8 mouse cellular contexts compared by ENCODE assay signal in genomic region chr7:100862828-100863638, GRCm38 (mm10). TPM values are rescaled to one million over a fixed set of nuclear protein-coding genes. Genes with fewer than 3 reads are reported as not detected.
A peak's percentile ranks its signal among the peaks of the same experiment; 100 is the strongest.
DNase-seq lines count a peak whose midpoint lies in the region; ATAC-seq and TF ChIP-seq lines count a peak whose summit lies in the region.

Gene Relt (minus strand): TSS chr7:100863446.

- no peaks in the 10 kb centered on the region for H3K27me3 ChIP-seq in forebrain, embryonic 13.5 days
- H3K27me3 ChIP-seq in liver, embryonic 16.5 days (ENCODE audit: control insufficient read depth, insufficient read depth, low read depth, low read length): no peaks in the 10 kb centered on the region
- H3K27me3 ChIP-seq in neural tube, embryonic 12.5 days (replicated peaks): no peaks in the 10 kb centered on the region
- no peaks in the 10 kb centered on the region for H3K27me3 ChIP-seq in stomach, postnatal 0 days (ENCODE audit: control insufficient read depth, insufficient read depth, low read length)

- under 1% methylated on average over 81 of the region's 91 CpGs for WGBS in forebrain, embryonic 13.5 days
- under 1% methylated on average over 90 of the region's 91 CpGs for WGBS in liver, embryonic 16.5 days (ENCODE audit: insufficient replicate concordance)
- under 1% methylated on average over 91 of the region's 91 CpGs for WGBS in neural tube, embryonic 12.5 days
- WGBS in stomach, postnatal 0 days: under 1% methylated on average over 63 of the region's 91 CpGs

- H3K4me3 ChIP-seq in forebrain, embryonic 13.5 days: peak within 1 kb of the TSS; percentile 73
- peak within 1 kb of the TSS; percentile 98 for H3K4me3 ChIP-seq in liver, embryonic 16.5 days (ENCODE audit: low read depth, low read length)
- peak within 1 kb of the TSS; percentile 69 for H3K4me3 ChIP-seq in neural tube, embryonic 12.5 days
- peak within 1 kb of the TSS; percentile 65 for H3K4me3 ChIP-seq in stomach, postnatal 0 days (ENCODE audit: low read depth, low read length)

- H3K9me3 ChIP-seq in forebrain, embryonic 13.5 days (replicated peaks): no peaks in the 10 kb centered on the region
- no peaks in the 10 kb centered on the region for H3K9me3 ChIP-seq in liver, embryonic 16.5 days (replicated peaks; ENCODE audit: control insufficient read depth, low read length)
- H3K9me3 ChIP-seq in neural tube, embryonic 12.5 days: no peaks in the 10 kb centered on the region
- H3K9me3 ChIP-seq in stomach, postnatal 0 days (ENCODE audit: control insufficient read depth, low read length): no peaks in the 10 kb centered on the region

- H3K4me2 ChIP-seq in forebrain, embryonic 13.5 days: peak within 1 kb of the TSS; percentile 96
- peak within 1 kb of the TSS; percentile 86 for H3K4me2 ChIP-seq in liver, embryonic 16.5 days (ENCODE audit: low read depth, low read length)
- H3K4me2 ChIP-seq in neural tube, embryonic 12.5 days (replicated peaks): peak within 1 kb of the TSS; percentile 98
- H3K4me2 ChIP-seq in stomach, postnatal 0 days (replicated peaks; ENCODE audit: low read depth): peak within 1 kb of the TSS; percentile 99

- peak; percentile 65 for ATAC-seq in cerebellum, adult (ENCODE audit: insufficient number of reproducible peaks, low FRiP score, low TSS enrichment)
- peak; percentile 92 for ATAC-seq in forebrain, embryonic 13.5 days
- peak; percentile 88 for ATAC-seq in liver, embryonic 16.5 days (ENCODE audit: low read depth)
- peak; percentile 91 for ATAC-seq in neural tube, embryonic 12.5 days (ENCODE audit: low FRiP score, low read depth)
- ATAC-seq in stomach, postnatal 0 days (ENCODE audit: low FRiP score, low TSS enrichment): peak; percentile 91

- peak; percentile 83 for TF ChIP-seq CTCF in stomach, postnatal 0 days (IDR thresholded peaks at IDR 0.05; ENCODE audit: low read depth)

- H3K36me3 ChIP-seq in forebrain, embryonic 13.5 days (ENCODE audit: poor library complexity, severe bottlenecking): no peaks in the 10 kb centered on the region
- H3K36me3 ChIP-seq in liver, embryonic 16.5 days (ENCODE audit: control insufficient read depth, insufficient read depth): peaks cover 5% of the 10 kb centered on the region
- H3K36me3 ChIP-seq in neural tube, embryonic 12.5 days: no peaks in the 10 kb centered on the region
- H3K36me3 ChIP-seq in stomach, postnatal 0 days (ENCODE audit: control insufficient read depth, insufficient read depth, low read length): no peaks in the 10 kb centered on the region

- H3K27ac ChIP-seq in forebrain, embryonic 13.5 days: peak within 1 kb of the TSS; percentile 70
- H3K27ac ChIP-seq in liver, embryonic 16.5 days (ENCODE audit: low read length): peak within 1 kb of the TSS; percentile 89
- H3K27ac ChIP-seq in neural tube, embryonic 12.5 days: peak within 1 kb of the TSS; percentile 59; the same call in 1 of the 2 replicates
- H3K27ac ChIP-seq in stomach, postnatal 0 days (replicated peaks): peak within 1 kb of the TSS; percentile 58; the same call in 1 of the 2 replicates

- intact Hi-C loops in heart, postnatal 10 days (cut with DNase I): no loop called here

- peak; percentile 96 for DNase-seq in ES-CJ7 (ENCODE audit: low read depth, low spot score)
- peak; percentile 97 to 98 for DNase-seq in heart, postnatal 10 days
- DNase-seq in kidney, postnatal 4 days: peak; percentile 98 to 99
- peak; percentile 91 for DNase-seq in stomach, postnatal 0 days (ENCODE audit: low spot score)

- H3K9ac ChIP-seq in forebrain, embryonic 13.5 days: peak within 1 kb of the TSS; percentile 85
- peak within 1 kb of the TSS; percentile 99 for H3K9ac ChIP-seq in liver, embryonic 16.5 days (ENCODE audit: low read depth, low read length)
- peak within 1 kb of the TSS; percentile 72 for H3K9ac ChIP-seq in neural tube, embryonic 12.5 days
- peak within 1 kb of the TSS; percentile 61 for H3K9ac ChIP-seq in stomach, postnatal 0 days (ENCODE audit: low read length)

- no peak for TF ChIP-seq EP300 in stomach, postnatal 0 days (optimal IDR thresholded peaks at IDR 0.05)

- peaks cover 9% of the 10 kb centered on the region for H3K4me1 ChIP-seq in forebrain, embryonic 13.5 days
- peaks cover 48% of the 10 kb centered on the region for H3K4me1 ChIP-seq in liver, embryonic 16.5 days (ENCODE audit: control insufficient read depth, low read depth, low read length)
- peaks cover 11% of the 10 kb centered on the region for H3K4me1 ChIP-seq in neural tube, embryonic 12.5 days
- H3K4me1 ChIP-seq in stomach, postnatal 0 days (replicated peaks; ENCODE audit: control insufficient read depth, insufficient read depth): no peaks in the 10 kb centered on the region

RNA-seq across cellular contexts. Expression of gene Relt, which starts in this region (rescaled TPM):
- 2.4 and 3.1 TPM in 2 replicates for polyA plus RNA-seq in forebrain, embryonic 13.5 days (2015; fragmentation: Nextera tagmentation; extraction: Ambion mirVana)
- total RNA-seq in heart, postnatal 10 days (2021): 1 to 10 TPM; 4.0 to 4.6 TPM
- 15.8 and 16.3 TPM in 2 replicates for polyA plus RNA-seq in liver, embryonic 16.5 days (2015; fragmentation: Nextera tagmentation; extraction: Ambion mirVana)
- 3.7 and 3.9 TPM in 2 replicates for polyA plus RNA-seq in neural tube, embryonic 12.5 days (2016; fragmentation: Nextera tagmentation; extraction: Ambion mirVana)
- polyA plus RNA-seq in stomach, postnatal 0 days (2015; fragmentation: Nextera tagmentation; extraction: Ambion mirVana): 0.71 and 1.2 TPM in 2 replicates

Comparison
In these comparisons a context has a peak if more than half of its experiments do, and no peak if none do; other contexts are left out.
1. Peak in every context shown above with its lines: DNase-seq, ATAC-seq, H3K4me3 ChIP-seq and H3K27ac ChIP-seq.